In the genomic region with DNA sequence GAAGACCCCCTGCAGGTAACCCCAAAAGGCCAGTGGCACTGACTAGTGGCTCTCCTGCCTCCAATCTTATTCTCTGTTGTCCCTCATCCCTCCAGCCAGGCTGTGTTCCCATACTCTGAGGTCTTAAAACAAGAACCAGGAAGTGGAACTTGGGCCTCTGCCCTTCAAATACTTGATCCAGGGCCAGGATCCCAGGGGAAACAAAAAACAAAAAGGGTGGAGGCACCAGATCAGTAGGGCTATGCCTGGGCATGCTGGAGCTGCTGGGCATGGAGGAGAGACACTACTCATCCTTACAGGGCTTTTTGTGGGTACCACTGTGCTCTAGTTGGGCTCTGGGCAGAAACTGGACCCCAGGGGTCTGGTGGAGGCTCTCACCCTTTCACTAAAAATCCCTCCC, we compare ENCODE assay signal across 8 mouse cellular contexts. TPM values are rescaled to one million over a fixed set of nuclear protein-coding genes. Genes with fewer than 3 reads are reported as not detected.
A peak's percentile ranks its signal among the peaks of the same experiment; 100 is the strongest.
DNase-seq lines count a peak whose midpoint lies in the region; ATAC-seq and TF ChIP-seq lines count a peak whose summit lies in the region.

No protein-coding gene starts in this region.

- POLR2A ChIA-PET in Patski (lab: Charles Lee), result no interaction called here

- peaks cover 4% of the 10 kb centered on the region; the same call in 1 of the 2 replicates for H3K4me1 ChIP-seq in hindbrain, postnatal 0 days (ENCODE audit: insufficient read depth, low read length)
- peaks cover 27% of the 10 kb centered on the region for H3K4me1 ChIP-seq in hindbrain, embryonic 13.5 days (replicated peaks)
- peaks cover 24% of the 10 kb centered on the region for H3K4me1 ChIP-seq in embryonic facial prominence, embryonic 15.5 days
- peaks cover 9% of the 10 kb centered on the region; the same call in 1 of the 2 replicates for H3K4me1 ChIP-seq in forebrain, embryonic 12.5 days

- TF ChIP-seq CTCF in hindbrain, postnatal 0 days (IDR thresholded peaks at IDR 0.05; ENCODE audit: low read depth), result no peak
- no peak for TF ChIP-seq CTCF in Patski (IDR thresholded peaks at IDR 0.05)

- CTCF ChIA-PET in Patski (lab: Charles Lee), result no interaction called here

- H3K27me3 ChIP-seq in hindbrain, postnatal 0 days (ENCODE audit: insufficient read depth, low read length), result no peaks in the 10 kb centered on the region
- H3K27me3 ChIP-seq in hindbrain, embryonic 13.5 days, result peaks cover 19% of the 10 kb centered on the region
- no peaks in the 10 kb centered on the region for H3K27me3 ChIP-seq in Patski
- H3K27me3 ChIP-seq in embryonic facial prominence, embryonic 15.5 days, result no peaks in the 10 kb centered on the region; the same call in 1 of the 2 replicates
- H3K27me3 ChIP-seq in forebrain, embryonic 12.5 days, result peaks cover 29% of the 10 kb centered on the region

- in situ Hi-C loops in Patski (cut with MboI; ENCODE audit: low pct_unique_long_range_greater_than_20kb), result no loop called here

- H3K4me3 ChIP-seq in hindbrain, postnatal 0 days (ENCODE audit: low read length), result no peak overlapping the region
- H3K4me3 ChIP-seq in hindbrain, embryonic 13.5 days, result no peak overlapping the region
- no peak overlapping the region for H3K4me3 ChIP-seq in embryonic facial prominence, embryonic 15.5 days (replicated peaks)
- H3K4me3 ChIP-seq in forebrain, embryonic 12.5 days (replicated peaks), result no peak overlapping the region

- no peak for ATAC-seq in hindbrain, postnatal 0 days
- no peak for ATAC-seq in hindbrain, embryonic 13.5 days (ENCODE audit: low FRiP score)
- ATAC-seq in Patski, result peak; percentile 21
- no peak for ATAC-seq in embryonic facial prominence, embryonic 15.5 days (ENCODE audit: insufficient number of reproducible peaks, low FRiP score, low TSS enrichment, low read depth)
- ATAC-seq in monocyte, adult 5-6 weeks (replicated peaks; ENCODE audit: insufficient number of reproducible peaks, low FRiP score, low TSS enrichment, poor library complexity, severe bottlenecking), result no peak
- no peak for ATAC-seq in forebrain, embryonic 12.5 days (ENCODE audit: low FRiP score)

- peak; percentile 46 for DNase-seq in hindbrain, postnatal 0 days (ENCODE audit: low spot score)
- no peak for DNase-seq in Patski (ENCODE audit: low read depth, low spot score)
- peak; percentile 78 for DNase-seq in heart, postnatal 4 days
- peak; percentile 87 for DNase-seq in lung, postnatal 10 days

- H3K9ac ChIP-seq in hindbrain, postnatal 0 days (replicated peaks; ENCODE audit: low read length), result no peak overlapping the region
- no peak overlapping the region for H3K9ac ChIP-seq in hindbrain, embryonic 13.5 days
- no peak overlapping the region for H3K9ac ChIP-seq in embryonic facial prominence, embryonic 15.5 days
- H3K9ac ChIP-seq in forebrain, embryonic 12.5 days, result no peak overlapping the region

- peak overlapping the region; percentile 71; the same call in 1 of the 2 replicates for H3K27ac ChIP-seq in hindbrain, postnatal 0 days
- no peak overlapping the region for H3K27ac ChIP-seq in hindbrain, embryonic 13.5 days
- H3K27ac ChIP-seq in embryonic facial prominence, embryonic 15.5 days (replicated peaks), result peak overlapping the region; percentile 66
- no peak overlapping the region for H3K27ac ChIP-seq in forebrain, embryonic 12.5 days

- H3K9me3 ChIP-seq in hindbrain, postnatal 0 days (ENCODE audit: low read length), result no peaks in the 10 kb centered on the region
- no peaks in the 10 kb centered on the region for H3K9me3 ChIP-seq in hindbrain, embryonic 13.5 days
- no peaks in the 10 kb centered on the region for H3K9me3 ChIP-seq in embryonic facial prominence, embryonic 15.5 days (replicated peaks)
- H3K9me3 ChIP-seq in forebrain, embryonic 12.5 days, result no peaks in the 10 kb centered on the region

- H3K36me3 ChIP-seq in hindbrain, postnatal 0 days (ENCODE audit: insufficient read depth, low read length), result no peaks in the 10 kb centered on the region
- no peaks in the 10 kb centered on the region for H3K36me3 ChIP-seq in hindbrain, embryonic 13.5 days
- H3K36me3 ChIP-seq in embryonic facial prominence, embryonic 15.5 days, result no peaks in the 10 kb centered on the region
- H3K36me3 ChIP-seq in forebrain, embryonic 12.5 days (replicated peaks), result no peaks in the 10 kb centered on the region

- no peak overlapping the region for H3K4me2 ChIP-seq in hindbrain, postnatal 0 days (ENCODE audit: low read depth, low read length)
- H3K4me2 ChIP-seq in hindbrain, embryonic 13.5 days, result no peak overlapping the region
- H3K4me2 ChIP-seq in embryonic facial prominence, embryonic 15.5 days (replicated peaks), result peak overlapping the region; percentile 95; the same call in 1 of the 2 replicates
- H3K4me2 ChIP-seq in forebrain, embryonic 12.5 days, result no peak overlapping the region

RNA-seq across cellular contexts. Expression of a gene that starts 5.1 kb away (rescaled TPM):
- total RNA-seq in hindbrain, postnatal 0 days (2014; rRNA removed), result 8.9 and 15.2 TPM in 2 replicates
- polyA plus RNA-seq in hindbrain, postnatal 0 days (2015; fragmentation: Nextera tagmentation; extraction: Ambion mirVana), result 13.3 and 15.8 TPM in 2 replicates
- polyA plus RNA-seq in hindbrain, embryonic 13.5 days (2015; fragmentation: Nextera tagmentation; extraction: Ambion mirVana), result 3.3 and 4.8 TPM in 2 replicates
- polyA plus RNA-seq in Patski (2021), result 10.9 TPM
- 16.3 and 17.7 TPM in 2 replicates for polyA plus RNA-seq in embryonic facial prominence, embryonic 15.5 days (2015; fragmentation: Nextera tagmentation; extraction: Ambion mirVana)
- 10 to 100 TPM; 11.6 to 13.8 TPM for total RNA-seq in heart, postnatal 4 days (2021)
- 7.0 to 10.9 TPM (median 8.9 TPM) in 3 replicates for total RNA-seq in monocyte, adult 5-6 weeks (2017)
- polyA plus RNA-seq in forebrain, embryonic 12.5 days (2016; fragmentation: Nextera tagmentation; extraction: Ambion mirVana), result 0.95 and 1.3 TPM in 2 replicates

RNA-seq across cellular contexts. Expression of a gene that starts 35.5 kb away (rescaled TPM):
- total RNA-seq in hindbrain, postnatal 0 days (2014; rRNA removed), result not detected in 2 replicates
- polyA plus RNA-seq in hindbrain, postnatal 0 days (2015; fragmentation: Nextera tagmentation; extraction: Ambion mirVana), result not detected in 2 replicates
- 0.08 and 0.13 TPM in 2 replicates for polyA plus RNA-seq in hindbrain, embryonic 13.5 days (2015; fragmentation: Nextera tagmentation; extraction: Ambion mirVana)
- polyA plus RNA-seq in Patski (2021), result 0.03 TPM
- polyA plus RNA-seq in embryonic facial prominence, embryonic 15.5 days (2015; fragmentation: Nextera tagmentation; extraction: Ambion mirVana), result not detected in 2 replicates
- total RNA-seq in heart, postnatal 4 days (2021), result not detected
- total RNA-seq in monocyte, adult 5-6 weeks (2017), result not detected in 3 replicates
- not detected in 2 replicates for polyA plus RNA-seq in forebrain, embryonic 12.5 days (2016; fragmentation: Nextera tagmentation; extraction: Ambion mirVana)

Comparison
In these comparisons a context has a peak if more than half of its experiments do, and no peak if none do; other contexts are left out.
1. H3K27ac ChIP-seq: peak in hindbrain, postnatal 0 days (single experiment) and embryonic facial prominence, embryonic 15.5 days (single experiment); none in hindbrain, embryonic 13.5 days (single experiment) and forebrain, embryonic 12.5 days (single experiment).